Mouse (Mus musculus): ENCODE results near the gene Fbxo3.
"Not testable (repeated sequence)": the region's sequence is repeated elsewhere in the genome, so short reads cannot be mapped to it uniquely, and the experiment has no call there.

Gene Fbxo3

GRCm38 (mm10) chr2:104038236-104038635 lies 10.7 kb downstream of the Fbxo3 start:
- no peak for DNase-seq

- peak; percentile 11 to 13 for DNase-seq
Measured at GRCm38 (mm10) chr2:104041632-104042031, 14.1 kb downstream of the Fbxo3 start.

GRCm38 (mm10) chr2:104042766-104043165 lies 15.2 kb downstream of the Fbxo3 start:
- DNase-seq: no peak

- DNase-seq: no peak
Measured at GRCm38 (mm10) chr2:104043624-104044478, 16.3 kb downstream of the Fbxo3 start.

GRCm38 (mm10) chr2:104044479-104045080 lies 17.1 kb downstream of the Fbxo3 start:
- DNase-seq: no peak

- DNase-seq: no peak
Measured at GRCm38 (mm10) chr2:104058381-104058780, 30.9 kb downstream of the Fbxo3 start.

GRCm38 (mm10) chr2:104058954-104059353 lies 31.4 kb downstream of the Fbxo3 start:
- no peak for DNase-seq

- DNase-seq: no peak
Measured at GRCm38 (mm10) chr2:104059786-104060185, 32.3 kb downstream of the Fbxo3 start.

GRCm38 (mm10) chr2:104060996-104061395 lies 33.5 kb downstream of the Fbxo3 start:
- DNase-seq: no peak

- DNase-seq: no peak
Measured at GRCm38 (mm10) chr2:104062665-104063064, 35.1 kb downstream of the Fbxo3 start.

- DNase-seq: no peak
Measured at GRCm38 (mm10) chr2:104064152-104064551, 36.6 kb downstream of the Fbxo3 start.

- not testable (repeated sequence) for DNase-seq
Measured at GRCm38 (mm10) chr2:104065526-104065925, 38.0 kb downstream of the Fbxo3 start, which contains the start of gene Gm10912. Gene Gm10912, plus strand, starts transcription at chr2:104065826.

- not testable (repeated sequence) for DNase-seq
Measured at GRCm38 (mm10) chr2:104068450-104068849, 40.9 kb downstream of the Fbxo3 start, which contains the start of gene Gm10799. Gene Gm10799, minus strand, starts transcription at chr2:104068550.

GRCm38 (mm10) chr2:104069704-104070185 lies 42.2 kb downstream of the Fbxo3 start, which contains the start of gene Cd59b:
Gene Cd59b, plus strand, starts transcription at chr2:104069849.
- peak; percentile 72 to 79 for DNase-seq

- not testable (repeated sequence) for DNase-seq
Measured at GRCm38 (mm10) chr2:104078285-104078684, 50.8 kb downstream of the Fbxo3 start.

- not testable (repeated sequence) for DNase-seq
Measured at GRCm38 (mm10) chr2:104081436-104082050, 54.0 kb downstream of the Fbxo3 start.

GRCm38 (mm10) chr2:104082474-104082873 lies 55.0 kb downstream of the Fbxo3 start:
- DNase-seq: no peak

- DNase-seq: not testable (repeated sequence)
Measured at GRCm38 (mm10) chr2:104084027-104084426, 56.5 kb downstream of the Fbxo3 start.

GRCm38 (mm10) chr2:104087562-104087961 lies 60.0 kb downstream of the Fbxo3 start:
- DNase-seq: not testable (repeated sequence)

- DNase-seq: no peak
Measured at GRCm38 (mm10) chr2:104093305-104093704, 65.8 kb downstream of the Fbxo3 start.

- peak; percentile 89 to 93 for DNase-seq
Measured at GRCm38 (mm10) chr2:104095741-104096213, 68.3 kb downstream of the Fbxo3 start, which contains the start of gene Cd59a. Gene Cd59a, plus strand, starts transcription at chr2:104095801.

- DNase-seq: peak; percentile 8 to 21
Measured at GRCm38 (mm10) chr2:104096256-104096655, 68.7 kb downstream of the Fbxo3 start.

GRCm38 (mm10) chr2:104096796-104097195 lies 69.3 kb downstream of the Fbxo3 start:
- not testable (repeated sequence) for DNase-seq

Measured in kidney, postnatal 4 days (tissue).